In genomic region chr17:34931735-34932098, GRCm38 (mm10) we compare ENCODE assay signal across 1 mouse cellular context.
TF ChIP-seq lines count a peak whose summit lies in the region.

No protein-coding gene starts in this region.

TF ChIP-seq in MEL, 35 proteins besides CTCF, POLR2A, EP300 and RAD21:
- TF ChIP-seq MAX (IDR thresholded peaks at IDR 0.05; ENCODE audit: low read length) (no peak), NRF1 (IDR thresholded peaks at IDR 0.05; ENCODE audit: insufficient read depth, low read depth, low read length, poor library complexity, severe bottlenecking) (peak; percentile 60; the same call in 1 of the 2 replicates)
